Mouse (Mus musculus): ENCODE data around the gene Cdc6. TPM values are rescaled to one million over a fixed set of nuclear protein-coding genes. Genes with fewer than 3 reads are reported as not detected.
"Not testable (repeated sequence)": the region's sequence is repeated elsewhere in the genome, so short reads cannot be mapped to it uniquely, and the experiment has no call there.

Cdc6 gene
- total RNA-seq, 2 experiments from 2014 or later: 26.4 to 26.5 TPM

GRCm38 (mm10) chr11:98930127-98930601 lies 22.6 kb downstream of the Cdc6 start:
- no peak for ATAC-seq (ENCODE audit: poor library complexity, severe bottlenecking)

DNA sequence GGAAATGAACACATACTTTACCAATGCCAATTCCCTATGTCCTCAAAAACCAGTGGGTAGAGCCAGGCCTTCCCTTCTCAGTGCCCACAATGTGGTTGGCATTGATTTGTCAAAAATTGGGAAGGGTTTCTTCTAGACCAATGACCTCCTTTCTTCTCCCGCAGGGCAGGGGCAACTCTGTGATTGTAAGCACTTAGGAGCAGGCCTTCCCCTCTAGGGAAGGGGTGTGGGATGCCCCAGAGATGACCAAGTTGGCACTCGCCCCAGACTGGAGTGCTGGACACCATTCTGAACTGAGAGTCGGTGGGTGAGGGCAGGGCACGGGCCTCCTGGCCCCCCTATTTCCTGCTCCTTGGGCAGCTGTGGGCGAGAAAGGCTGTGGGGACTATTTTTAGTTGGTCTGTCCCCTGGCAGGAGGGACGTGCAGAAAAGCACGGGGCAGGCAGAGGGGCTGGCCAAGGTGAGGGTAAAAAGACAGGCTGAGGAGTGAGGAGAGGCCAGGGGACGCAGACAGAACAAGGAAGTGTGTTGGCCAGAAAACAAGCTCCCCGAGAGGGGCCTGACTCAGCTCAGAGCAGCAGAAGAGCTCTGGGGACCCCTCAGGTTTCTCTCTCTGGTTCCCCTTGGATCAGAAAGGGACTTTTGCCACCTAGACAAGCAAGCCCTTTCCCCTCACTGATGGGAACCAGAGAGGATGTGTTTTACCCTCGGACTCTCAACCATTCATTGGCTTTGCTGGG lies 23.3 kb downstream of the Cdc6 start:
- ATAC-seq (ENCODE audit: poor library complexity, severe bottlenecking): no peak

DNA sequence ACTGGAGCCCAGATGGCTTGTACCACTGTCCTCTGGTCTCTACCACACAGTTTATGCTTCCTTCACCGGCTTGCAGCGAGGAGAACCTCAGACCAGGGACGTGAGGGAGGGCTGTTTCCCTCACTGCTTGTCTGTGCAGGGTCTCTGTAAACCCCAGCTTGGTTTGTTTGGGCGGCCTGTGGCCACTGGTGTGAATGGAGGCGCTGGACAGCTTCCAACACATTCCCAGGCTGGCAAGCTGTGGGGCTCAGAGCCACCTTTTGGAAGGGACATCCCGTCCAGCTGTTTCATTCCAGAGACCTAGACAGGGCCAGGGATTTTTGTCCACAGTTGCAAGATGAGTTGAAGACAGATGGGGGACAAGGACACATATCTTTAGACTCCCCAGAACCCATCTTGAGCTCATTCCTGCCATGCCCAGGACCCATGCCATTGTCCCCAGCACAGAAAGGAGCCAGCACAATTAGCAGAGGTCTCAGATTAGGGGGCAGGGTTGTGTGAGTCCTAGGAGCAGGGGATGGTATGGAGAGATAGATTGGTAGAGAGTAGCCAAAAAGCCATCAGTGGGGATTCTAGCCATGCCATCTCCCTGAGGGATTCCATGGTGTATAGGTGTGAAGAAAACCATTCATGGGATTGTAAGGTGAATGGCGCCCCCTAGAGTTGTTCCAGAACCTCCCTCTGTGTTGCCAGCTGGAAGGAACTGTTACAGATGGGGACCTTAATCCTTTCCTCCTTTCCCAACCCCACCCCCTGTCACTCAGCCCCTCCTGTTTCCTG lies 24.1 kb downstream of the Cdc6 start:
- ATAC-seq (ENCODE audit: poor library complexity, severe bottlenecking): no peak

DNA sequence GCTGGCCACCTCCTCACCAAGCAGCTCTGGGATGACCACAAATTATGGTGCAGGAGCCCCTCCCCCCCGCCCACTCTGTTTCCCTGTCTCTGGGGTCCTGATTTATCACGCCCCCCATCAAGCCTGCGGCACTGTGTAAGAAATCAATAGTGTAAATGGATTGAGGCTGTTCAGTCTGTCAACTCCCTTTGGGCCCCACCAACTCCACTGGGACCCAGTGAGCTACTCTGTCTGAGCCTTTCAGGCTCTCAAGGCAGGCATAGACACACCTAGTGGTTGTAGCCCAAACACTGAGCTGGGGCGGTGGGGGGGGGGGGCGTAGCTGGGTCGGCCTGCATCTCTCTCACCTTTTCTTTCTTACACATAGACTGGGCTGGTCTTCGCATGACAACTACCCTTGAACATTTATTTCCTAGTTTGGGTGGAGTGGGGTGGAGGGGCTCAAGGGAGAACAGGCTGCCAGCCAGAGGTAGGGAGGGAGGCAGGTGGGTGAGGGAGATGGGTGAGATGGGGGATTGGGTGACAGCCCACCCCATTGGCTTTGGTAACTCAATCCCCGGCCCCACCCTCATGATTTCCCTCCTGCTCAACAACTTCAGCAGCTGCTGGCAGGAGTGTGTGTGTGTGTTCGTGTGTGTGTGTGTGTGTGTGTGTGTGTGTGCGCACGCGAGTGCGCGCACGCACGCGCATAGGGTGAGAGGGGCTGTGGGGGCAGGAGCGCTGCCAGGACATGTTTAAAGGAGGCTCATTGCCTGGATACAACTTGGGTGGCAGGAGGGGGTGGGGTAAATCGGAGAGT lies 24.9 kb downstream of the Cdc6 start:
- ATAC-seq (ENCODE audit: poor library complexity, severe bottlenecking): no peak

- ATAC-seq (ENCODE audit: poor library complexity, severe bottlenecking): peak; percentile 65
Observed at GRCm38 (mm10) chr11:98933151-98933550, 25.6 kb downstream of the Cdc6 start.

DNA sequence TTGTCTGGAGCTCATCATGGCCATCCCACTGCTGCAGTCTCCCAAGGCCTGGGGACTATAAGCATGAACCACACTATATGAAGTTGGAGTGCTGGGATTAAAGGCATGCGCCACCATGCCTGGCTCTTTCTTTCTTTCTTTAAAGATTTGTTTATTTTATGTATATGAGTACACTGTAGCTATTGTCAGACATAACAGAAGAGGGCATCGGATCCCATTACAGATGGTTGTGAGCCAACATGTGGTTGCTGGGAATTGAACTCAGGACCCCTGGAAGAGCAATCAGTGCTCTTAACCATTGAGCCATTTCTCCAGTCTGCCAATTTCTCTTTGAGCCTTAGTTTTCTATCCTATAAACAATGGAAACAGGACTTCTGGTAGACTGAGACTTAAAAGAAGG lies 26.2 kb downstream of the Cdc6 start:
- ATAC-seq (ENCODE audit: poor library complexity, severe bottlenecking): not testable (repeated sequence)

GRCm38 (mm10) chr11:98934367-98934766 lies 26.8 kb downstream of the Cdc6 start:
- no peak for ATAC-seq (ENCODE audit: poor library complexity, severe bottlenecking)

GRCm38 (mm10) chr11:98935123-98935522 lies 27.5 kb downstream of the Cdc6 start:
- ATAC-seq (ENCODE audit: poor library complexity, severe bottlenecking): no peak

- no peak for ATAC-seq (ENCODE audit: poor library complexity, severe bottlenecking)
Observed at GRCm38 (mm10) chr11:98936170-98936569, 28.6 kb downstream of the Cdc6 start.

GRCm38 (mm10) chr11:98936606-98937409 lies 29.2 kb downstream of the Cdc6 start:
- no peak for ATAC-seq (ENCODE audit: poor library complexity, severe bottlenecking)

DNA sequence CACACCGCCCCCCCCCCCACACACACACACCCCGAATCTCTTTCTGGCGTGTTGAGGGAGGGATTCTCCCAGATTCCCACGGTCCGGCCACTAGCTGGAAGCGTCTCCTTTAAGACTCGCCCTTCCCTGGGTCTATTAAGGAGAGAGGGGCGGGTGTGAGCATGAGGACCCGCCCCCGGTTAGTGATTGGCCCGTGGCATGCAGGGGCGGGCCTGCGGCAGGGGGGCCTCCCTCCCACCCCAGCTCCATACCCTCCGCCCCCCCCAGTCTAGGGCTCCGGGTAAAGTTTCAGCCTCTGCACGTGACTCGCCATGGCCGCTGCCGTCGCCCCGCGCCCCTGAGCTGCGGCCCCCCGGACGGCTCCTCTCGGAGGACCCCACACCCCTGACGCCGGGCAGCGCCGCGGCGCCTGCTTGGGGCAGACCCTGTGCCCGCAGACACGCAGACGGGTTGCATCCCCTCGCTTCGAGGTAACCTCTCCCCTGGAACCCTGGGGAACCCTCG lies 29.9 kb downstream of the Cdc6 start:
- peak; percentile 63 for ATAC-seq (ENCODE audit: poor library complexity, severe bottlenecking)

DNA sequence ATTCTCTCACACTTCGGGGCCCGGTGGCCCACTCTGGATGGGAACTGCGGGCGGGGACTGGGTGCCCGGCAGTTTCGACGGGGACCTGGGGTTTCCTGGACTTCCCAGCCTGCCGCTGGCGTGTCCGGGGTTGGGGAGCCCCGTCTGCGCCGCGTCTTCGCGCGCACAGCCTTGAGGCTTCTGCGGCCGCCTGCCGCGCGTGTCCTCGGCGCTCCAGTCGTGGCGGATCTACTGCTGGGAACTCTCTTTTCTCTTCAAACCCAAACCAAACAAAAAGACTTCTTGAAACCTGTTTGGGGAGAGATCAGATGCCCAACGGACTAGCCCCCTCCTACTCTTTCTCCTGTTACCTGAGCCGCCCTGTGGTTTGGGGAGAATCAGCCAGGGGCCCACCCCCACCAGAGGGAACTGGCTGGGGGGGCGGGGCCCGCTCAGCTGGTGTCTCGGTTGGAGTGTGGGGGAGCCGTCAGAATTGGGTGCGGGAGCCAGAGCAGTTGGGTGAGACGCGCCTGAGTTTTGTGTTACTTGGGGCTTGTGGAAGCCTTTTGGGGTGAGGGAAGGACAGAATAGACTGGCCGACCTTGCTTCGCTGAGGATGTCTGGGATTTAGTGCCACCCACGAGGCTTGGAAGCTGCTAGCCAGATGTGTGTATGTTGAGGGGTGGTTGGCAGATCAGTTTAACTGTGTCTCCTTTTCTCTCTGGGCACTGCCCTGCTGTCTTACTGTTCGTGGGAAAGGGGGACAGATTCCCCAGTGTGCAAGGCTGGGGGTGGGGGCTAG lies 30.5 kb downstream of the Cdc6 start:
- ATAC-seq (ENCODE audit: poor library complexity, severe bottlenecking): no peak

GRCm38 (mm10) chr11:98938701-98939083 lies 31.1 kb downstream of the Cdc6 start:
- no peak for ATAC-seq (ENCODE audit: poor library complexity, severe bottlenecking)

DNA sequence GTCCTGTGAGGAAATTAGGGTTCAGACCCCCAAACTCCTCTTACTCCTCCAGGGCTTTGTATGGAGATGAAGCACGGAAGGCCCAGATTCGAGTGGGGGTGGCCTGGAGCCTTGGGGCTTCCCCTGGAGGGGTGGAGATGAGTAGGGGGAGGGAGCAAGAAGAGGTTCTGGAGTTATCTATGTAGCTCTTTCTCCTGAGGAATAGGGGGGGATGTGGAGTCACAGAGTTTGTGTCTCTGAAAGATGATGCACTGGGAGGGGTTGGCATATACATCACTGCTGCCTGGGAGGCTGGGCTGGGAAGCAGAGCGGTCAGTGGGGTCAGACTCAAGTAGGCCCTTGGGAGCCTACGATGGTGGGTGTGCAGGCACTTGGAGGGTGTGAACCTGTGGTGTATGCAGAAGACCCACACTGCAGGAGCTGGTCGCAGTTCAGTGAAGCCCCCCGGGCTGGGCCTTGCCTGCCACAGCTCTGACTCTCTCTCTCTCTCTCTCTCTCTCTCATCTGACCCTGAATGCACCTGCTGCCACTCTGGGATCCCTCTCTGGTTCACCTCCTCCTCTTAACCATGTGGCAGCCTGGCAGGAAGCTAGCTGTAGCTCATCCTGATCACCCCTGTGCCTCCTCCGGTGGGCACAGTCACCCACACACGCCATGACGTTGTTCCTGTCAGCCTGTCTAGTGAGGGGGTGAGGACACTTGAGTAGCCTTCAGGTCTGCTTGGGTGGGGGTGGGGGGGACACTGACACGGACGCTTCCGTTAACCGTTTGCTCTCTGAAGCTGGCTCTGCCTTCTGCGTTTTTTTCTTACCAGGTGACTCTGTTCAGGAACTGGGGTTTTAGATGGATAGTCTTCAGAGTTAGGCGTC lies 31.7 kb downstream of the Cdc6 start:
- no peak for ATAC-seq (ENCODE audit: poor library complexity, severe bottlenecking)

- ATAC-seq (ENCODE audit: poor library complexity, severe bottlenecking): no peak
Observed at GRCm38 (mm10) chr11:98939953-98940641, 32.5 kb downstream of the Cdc6 start.

DNA sequence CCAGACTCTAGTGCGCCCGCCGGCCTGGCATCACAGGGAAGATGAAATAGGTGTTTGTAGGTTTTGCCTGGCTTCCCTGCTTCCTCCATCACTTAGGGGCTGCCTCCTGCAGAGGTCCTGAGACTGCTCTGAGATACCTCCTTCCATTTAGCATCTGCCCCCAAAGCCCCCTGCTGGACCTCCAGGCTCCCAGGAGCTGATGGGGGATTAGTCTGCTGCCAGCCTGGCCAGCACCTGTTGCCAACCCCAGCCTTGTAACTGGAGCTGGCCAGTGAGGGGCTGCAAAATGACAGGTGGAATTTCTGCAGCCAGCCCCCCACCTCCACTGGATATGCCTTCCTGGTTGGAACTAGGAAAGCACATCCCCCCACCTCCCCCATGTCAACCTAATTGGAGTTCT lies 33.2 kb downstream of the Cdc6 start:
- ATAC-seq (ENCODE audit: poor library complexity, severe bottlenecking): no peak

- no peak for ATAC-seq (ENCODE audit: poor library complexity, severe bottlenecking)
Observed at GRCm38 (mm10) chr11:98941341-98941825, 33.8 kb downstream of the Cdc6 start.

All from megakaryocyte, adult 5-6 weeks (primary cell).